Mouse (Mus musculus) lung, adult 2 months (tissue): ENCODE measurements around the gene Kmt2a. TPM values are rescaled to one million over a fixed set of nuclear protein-coding genes. Genes with fewer than 3 reads are reported as not detected.
"Not testable (repeated sequence)": the region's sequence is repeated elsewhere in the genome, so short reads cannot be mapped to it uniquely, and the experiment has no call there.

ENCODE experiments used
- DNase-seq: peaks from one replicate; pipeline ENCODE4 v3.0.0; 2022
- H3K4me1 ChIP-seq: fragments of 200-500 bp; 2 replicates; pipeline ENCODE4 v1.6.1; 2011; ENCODE audit warnings: low read length; ENCODE audit not compliant: control insufficient read depth, insufficient read depth
- H3K4me3 ChIP-seq: fragments of 200-500 bp; replicated peaks from 2 replicates; pipeline ENCODE3; 2011; ENCODE audit warnings: low read depth, mild to moderate bottlenecking, control low read depth, low read length; ENCODE audit errors: extremely low read depth
- CTCF ChIP-seq: fragments of 200-500 bp; IDR thresholded peaks from 2 replicates; pipeline ENCODE4 v1.5.1; 2011; ENCODE audit warnings: mild to moderate bottlenecking, low read length, control low read depth; ENCODE audit not compliant: insufficient read depth
- POLR2A ChIP-seq: fragments of 200-500 bp; IDR thresholded peaks from 2 replicates; pipeline ENCODE4 v1.6.1; 2011; ENCODE audit warnings: low read depth, mild to moderate bottlenecking, control low read depth, low read length, borderline replicate concordance; ENCODE audit errors: extremely low read depth
- WGBS: fragments of 180-500 bp; shearing (Covaris S2); methylation state at CpG from one replicate; pipeline ENCODE4 v1.1.7; 2018; 5-methylcytosine and 5-hydroxymethylcytosine counted together
- polyA plus RNA-seq: library from polyadenylated mRNA; depleted of rRNA; stranded (reverse); fragments of >200 nt; gene quantifications from 2 replicates; pipeline ENCODE4 v1.2.3, GENCODE M21; 2012; rRNA removed

Kmt2a gene
- polyA plus RNA-seq, 1 experiment = 22.6 TPM

- TF ChIP-seq POLR2A = no peak
- 95% methylated on average over 5 of the region's 5 CpGs for WGBS
- DNase-seq = no peak
- Histone ChIP-seq H3K4me1 (peaks cover 9% of the 10 kb centered on the region), H3K4me3 (no peak overlapping the region)
Observed at GRCm38 (mm10) chr9:44771376-44771775, 109.7 kb downstream of the Kmt2a start.

- 35% methylated on average over 8 of the region's 9 CpGs for WGBS
- H3K4me3 ChIP-seq = not testable (repeated sequence)
Observed at GRCm38 (mm10) chr9:44768029-44768394, 113.1 kb downstream of the Kmt2a start.

GRCm38 (mm10) chr9:44767101-44768028 lies 113.7 kb downstream of the Kmt2a start, which contains the start of the genes Arcn1 and Ift46:
Gene Arcn1 (minus strand): TSS chr9:44767845.
Gene Ift46 (plus strand): TSS chr9:44767908.
- Histone ChIP-seq H3K4me1 (peaks cover 11% of the 10 kb centered on the region), H3K4me3 (peak within 1 kb of the TSS; percentile 78)
- under 1% methylated on average over 82 of the region's 82 CpGs for WGBS
- TF ChIP-seq POLR2A = peak; percentile 80
- no peak for TF ChIP-seq CTCF
- DNase-seq = peak; percentile 85

More at GRCm38 (mm10) chr9:44768029-44768394, 113.1 kb downstream of the Kmt2a start:
- DNase-seq = not testable (repeated sequence)
- H3K4me1 ChIP-seq = peaks cover 10% of the 10 kb centered on the region

GRCm38 (mm10) chr9:44760873-44761272 lies 120.2 kb downstream of the Kmt2a start:
- DNase-seq = no peak
- H3K4me3 ChIP-seq = no peak overlapping the region
- WGBS = 15% methylated on average over 2 of the region's 2 CpGs
- H3K4me1 ChIP-seq = peaks cover 24% of the 10 kb centered on the region
- TF ChIP-seq CTCF = no peak
- no peak for TF ChIP-seq POLR2A

Other genes with a start within 250 kb of the Kmt2a start
- not detected in 2 replicates for gene Treh, start 208.1 kb downstream of the Kmt2a start, polyA plus RNA-seq
- gene Phldb1, start 146.1 kb downstream of the Kmt2a start, polyA plus RNA-seq = 87.6 and 93.5 TPM in 2 replicates
- 26.6 and 40.8 TPM in 2 replicates for gene Arcn1, start 113.5 kb downstream of the Kmt2a start, polyA plus RNA-seq
- gene Ift46, start 113.4 kb downstream of the Kmt2a start, polyA plus RNA-seq = 38.9 and 67.5 TPM in 2 replicates
- 3.7 and 5.1 TPM in 2 replicates for gene Tmem25, start 82.0 kb downstream of the Kmt2a start, polyA plus RNA-seq
- gene Ttc36, start 78.2 kb downstream of the Kmt2a start, polyA plus RNA-seq = 17.6 and 19.8 TPM in 2 replicates
- 105 and 150 TPM in 2 replicates for gene Atp5l, start 39.4 kb upstream of the Kmt2a start, polyA plus RNA-seq
- 7.3 and 13.6 TPM in 2 replicates for gene Ube4a, start 84.3 kb upstream of the Kmt2a start, polyA plus RNA-seq
- 1.3 and 2.3 TPM in 2 replicates for gene Cd3g, start 99.1 kb upstream of the Kmt2a start, polyA plus RNA-seq
- gene Cd3d, start 100.5 kb upstream of the Kmt2a start, polyA plus RNA-seq = 1.6 and 2.0 TPM in 2 replicates
- 3.0 and 4.8 TPM in 2 replicates for gene Cd3e, start 128.3 kb upstream of the Kmt2a start, polyA plus RNA-seq
- gene Mpzl2, start 158.5 kb upstream of the Kmt2a start, polyA plus RNA-seq = 3.3 and 8.6 TPM in 2 replicates
- gene Mpzl3, start 173.9 kb upstream of the Kmt2a start, polyA plus RNA-seq = 1.2 and 10.7 TPM in 2 replicates
- gene Jaml, start 197.9 kb upstream of the Kmt2a start, polyA plus RNA-seq = 0.69 and 1.3 TPM in 2 replicates
- 0.38 and 0.39 TPM in 2 replicates for gene Scn2b, start 236.5 kb upstream of the Kmt2a start, polyA plus RNA-seq